Mouse (Mus musculus): ENCODE results near the gene Babam2.
"Not testable (repeated sequence)": the region's sequence is repeated elsewhere in the genome, so short reads cannot be mapped to it uniquely, and the experiment has no call there.

Babam2 gene

DNA sequence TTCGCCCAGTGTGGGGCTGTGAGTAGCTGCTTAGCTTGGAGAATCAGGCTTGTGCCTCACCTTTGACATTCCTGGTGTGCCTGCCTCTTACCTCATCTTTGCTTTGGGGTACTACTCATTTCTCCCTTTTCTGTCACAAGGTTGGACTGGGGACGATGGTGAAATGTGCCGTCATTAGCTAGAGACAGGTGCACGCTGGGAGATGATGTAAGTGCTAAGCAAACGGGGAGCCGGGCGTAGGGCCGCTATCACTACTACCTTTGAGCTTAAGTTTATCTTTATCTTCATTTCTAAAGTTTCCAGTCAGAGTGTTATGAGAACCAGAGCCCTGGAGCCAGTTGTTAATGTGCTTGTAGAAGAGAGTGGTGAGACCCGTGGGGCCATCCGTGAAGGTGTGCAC, 131.3 kb downstream of the Babam2 start:
- no peak for DNase-seq (ENCODE audit: low spot score in 2 of 2)

DNA sequence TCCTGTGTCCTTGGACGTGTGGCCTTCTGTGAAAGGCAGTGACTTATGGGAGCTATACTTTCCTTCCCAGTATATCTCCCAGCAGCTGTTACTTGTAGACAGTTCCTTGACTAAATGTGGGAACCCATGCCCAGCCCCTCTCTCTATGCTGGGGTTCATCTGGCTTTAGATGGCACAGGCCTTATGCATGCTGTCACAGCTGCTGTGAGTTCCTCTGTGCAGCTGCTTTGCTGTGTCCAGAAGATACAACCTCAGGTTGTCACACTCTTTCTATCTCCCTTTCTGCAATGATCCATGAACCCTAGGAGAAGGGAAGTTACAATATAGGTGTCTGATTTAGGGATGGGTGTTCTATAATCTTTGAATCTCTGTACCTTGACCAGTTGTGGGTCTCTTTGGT, 132.1 kb downstream of the Babam2 start:
- DNase-seq (ENCODE audit: low spot score in 2 of 2) = no peak

DNA sequence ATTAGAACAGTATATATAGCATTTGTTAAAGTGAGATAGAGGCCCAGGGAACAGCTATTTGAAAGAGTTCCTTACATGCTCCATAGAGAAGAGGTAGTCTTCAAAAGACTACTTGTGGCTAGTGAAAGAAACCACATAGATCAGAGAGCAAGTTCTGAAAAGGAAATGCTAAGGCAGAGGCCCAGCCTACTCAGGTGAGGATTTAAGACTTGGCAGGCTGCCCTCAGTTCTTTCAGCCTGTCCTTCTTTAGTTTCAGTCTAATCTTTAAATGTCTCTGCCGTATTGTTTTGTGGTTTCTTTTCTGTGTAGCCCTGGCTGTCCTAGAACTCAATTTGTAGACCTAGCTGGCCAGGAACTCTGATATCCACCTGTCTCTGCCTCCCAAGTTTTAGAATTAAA, 134.1 kb downstream of the Babam2 start:
- no peak for DNase-seq (ENCODE audit: low spot score in 2 of 2)

DNA sequence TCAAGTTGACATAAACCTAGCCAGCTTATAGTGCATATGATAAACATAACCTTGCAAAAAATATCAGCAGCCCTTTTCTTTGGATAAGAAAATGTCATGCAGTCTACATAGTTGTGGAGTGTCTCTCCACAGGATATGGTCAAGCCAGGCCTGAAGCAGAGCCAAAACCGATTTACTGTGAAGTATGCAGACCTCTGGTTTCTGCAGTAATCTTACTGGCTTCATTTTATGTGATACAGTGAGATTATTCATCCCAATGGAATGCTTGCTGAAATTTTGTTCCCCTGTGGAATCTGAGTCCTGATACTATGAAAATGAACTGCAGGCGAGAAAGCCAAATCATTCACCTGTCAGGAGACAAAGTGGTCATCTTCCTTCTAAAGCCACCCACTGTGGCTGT, 138.2 kb downstream of the Babam2 start:
- no peak for DNase-seq (ENCODE audit: low spot score in 2 of 2)

DNA sequence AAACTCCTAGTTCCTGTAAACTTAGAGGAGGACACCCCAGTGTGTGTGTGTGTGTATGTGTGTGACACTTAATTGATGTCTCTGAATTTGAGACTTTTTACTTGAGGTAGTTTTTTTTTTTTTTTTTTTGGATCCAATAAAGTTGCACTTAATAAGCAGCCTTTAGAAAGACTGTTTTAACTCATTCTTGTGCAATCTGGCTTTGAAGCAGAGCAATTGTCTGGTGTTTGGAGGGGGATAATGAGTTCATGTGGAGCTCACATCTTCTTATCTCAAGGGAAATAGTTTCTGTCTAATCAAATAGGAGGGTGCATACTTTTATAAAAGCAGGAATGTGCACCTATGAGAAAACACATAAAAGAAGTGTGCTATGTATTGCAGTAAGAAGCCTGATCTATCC, 142.5 kb downstream of the Babam2 start:
- DNase-seq (ENCODE audit: low spot score in 2 of 2) = no peak

DNA sequence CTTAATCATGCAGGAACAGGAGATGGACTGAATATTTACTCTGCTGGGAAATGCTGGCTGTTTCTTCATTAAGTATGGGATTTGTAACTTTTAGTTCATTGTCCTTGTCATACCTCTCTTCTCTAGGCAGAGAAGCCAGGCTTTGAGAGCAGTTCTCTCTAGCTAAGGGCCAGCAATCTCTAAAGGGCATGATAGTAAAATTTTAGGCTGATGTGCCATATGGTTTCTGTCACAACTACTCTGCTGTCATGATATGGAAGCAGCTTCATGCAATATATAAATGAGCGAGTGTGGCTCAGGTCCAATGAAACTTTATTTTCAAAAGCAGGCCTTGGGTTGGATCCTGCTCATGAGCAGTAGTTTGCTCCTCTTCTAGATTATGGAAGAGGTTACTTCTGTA, 142.9 kb downstream of the Babam2 start:
- no peak for DNase-seq (ENCODE audit: low spot score in 2 of 2)

DNA sequence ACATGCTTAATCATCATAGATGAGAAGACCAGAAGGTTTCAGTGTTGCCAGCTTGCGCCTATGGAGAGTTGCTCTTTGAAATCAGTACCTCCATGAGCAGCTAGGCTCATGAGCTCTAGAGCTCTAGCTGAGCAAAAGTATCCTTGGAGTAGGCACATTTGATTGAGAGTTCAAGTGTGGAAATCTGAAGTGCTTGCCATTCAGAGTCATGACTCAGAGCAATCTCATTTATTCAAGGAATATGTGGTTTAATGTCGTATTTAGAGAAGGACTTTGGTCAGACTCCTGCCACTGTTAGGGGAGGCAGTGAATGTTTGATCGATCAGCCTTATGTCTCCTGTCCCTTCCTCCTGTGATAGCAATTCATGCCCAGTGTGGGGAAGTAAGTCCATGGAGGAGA, 147.4 kb downstream of the Babam2 start:
- DNase-seq (ENCODE audit: low spot score in 2 of 2) = no peak

DNA sequence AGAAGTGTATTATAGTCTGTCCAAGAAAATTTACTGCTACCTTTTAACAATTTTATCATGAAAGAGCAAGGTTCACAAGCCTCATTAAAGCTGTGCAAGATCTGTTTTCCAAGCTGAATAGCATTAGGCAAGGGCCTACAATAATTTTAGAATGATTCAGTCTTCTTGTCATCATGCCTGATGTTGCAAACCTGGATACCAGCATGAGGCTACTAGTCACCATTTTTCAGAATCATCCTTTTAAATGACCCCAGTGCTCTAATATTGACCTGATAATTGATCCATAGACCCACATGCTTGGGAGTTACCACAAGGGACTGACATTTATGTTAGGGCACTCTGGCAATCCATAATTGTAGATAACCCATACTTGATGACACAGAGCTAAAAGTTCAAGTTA, 149.5 kb downstream of the Babam2 start:
- no peak for DNase-seq (ENCODE audit: low spot score in 2 of 2)

DNA sequence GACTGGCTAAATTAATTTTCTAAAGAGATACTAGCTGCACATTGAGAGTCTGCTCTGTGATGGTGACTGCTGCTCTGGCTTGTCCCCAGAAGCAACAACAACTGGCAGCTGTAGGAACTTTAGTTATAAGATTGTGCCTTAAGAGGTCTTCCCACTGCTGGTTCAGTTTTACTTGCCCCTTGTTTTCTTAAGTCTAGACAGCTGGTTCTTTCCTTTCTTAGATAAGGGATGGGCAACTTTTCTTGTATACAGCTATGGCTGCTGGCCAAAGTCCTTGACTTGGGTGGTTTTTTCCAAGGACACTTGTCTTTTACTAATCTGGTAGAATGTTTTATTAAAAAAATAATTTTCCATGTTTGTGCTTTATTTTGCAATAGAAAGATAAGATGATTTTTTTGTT, 151.5 kb downstream of the Babam2 start:
- no peak for DNase-seq (ENCODE audit: low spot score in 2 of 2)

DNA sequence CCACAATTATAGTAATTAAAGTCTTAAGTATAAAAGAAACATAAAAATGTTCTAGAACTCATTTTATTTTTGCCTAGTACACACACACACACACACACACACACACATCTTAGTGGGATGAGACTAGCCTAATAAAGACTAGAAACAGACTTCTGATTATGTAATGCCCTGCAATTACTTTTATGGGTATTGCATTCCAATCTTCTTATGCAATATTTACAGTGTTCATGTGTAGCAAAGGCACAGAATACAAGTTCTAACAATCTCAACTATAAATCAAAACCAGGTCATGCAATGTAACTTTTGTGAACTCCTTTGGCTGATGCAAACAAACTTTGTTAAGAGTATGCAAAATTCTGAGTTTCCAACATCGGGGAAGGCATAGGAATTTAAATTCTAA, 155.3 kb downstream of the Babam2 start:
- no peak for DNase-seq (ENCODE audit: low spot score in 2 of 2)

DNA sequence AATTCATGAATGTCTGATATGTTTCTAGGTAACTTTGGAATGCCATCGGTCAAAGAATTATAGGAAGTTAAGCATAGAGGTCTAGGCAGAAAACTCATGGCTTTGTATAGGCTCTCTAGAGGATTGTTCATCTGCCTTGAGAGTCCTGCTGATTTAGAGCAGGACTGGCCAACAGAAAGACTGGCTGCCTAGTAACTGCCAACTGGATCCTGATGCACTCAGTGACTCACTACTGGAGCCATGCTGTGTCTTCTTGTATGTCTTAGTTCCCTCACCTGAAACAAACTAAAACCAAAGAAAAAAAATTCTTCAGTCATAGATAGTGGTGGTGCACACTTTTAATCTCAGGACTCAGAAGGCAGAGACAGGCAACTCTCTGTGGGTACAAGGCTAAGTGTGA, 156.3 kb downstream of the Babam2 start:
- no peak for DNase-seq (ENCODE audit: low spot score in 2 of 2)

DNA sequence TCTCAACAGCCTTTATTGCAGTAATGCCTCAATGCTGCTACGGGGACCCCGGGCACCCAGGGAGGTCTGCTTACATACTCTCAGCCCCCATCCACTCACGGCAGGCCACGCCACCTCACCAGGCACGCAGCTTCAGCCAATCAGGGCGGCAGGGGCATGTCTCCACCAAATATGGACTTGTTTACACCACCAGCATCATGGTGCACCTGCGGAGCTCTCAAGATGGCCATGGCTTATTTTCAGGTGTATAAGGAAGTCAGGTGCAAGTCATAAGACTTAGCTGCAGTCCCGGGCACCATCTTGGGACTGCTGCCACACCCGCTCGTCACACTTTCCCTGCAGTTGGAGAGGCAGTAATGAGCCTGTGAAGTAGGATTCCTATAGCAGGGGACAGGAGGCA, 161.4 kb downstream of the Babam2 start:
- DNase-seq (ENCODE audit: low spot score in 2 of 2) = not testable (repeated sequence)

DNA sequence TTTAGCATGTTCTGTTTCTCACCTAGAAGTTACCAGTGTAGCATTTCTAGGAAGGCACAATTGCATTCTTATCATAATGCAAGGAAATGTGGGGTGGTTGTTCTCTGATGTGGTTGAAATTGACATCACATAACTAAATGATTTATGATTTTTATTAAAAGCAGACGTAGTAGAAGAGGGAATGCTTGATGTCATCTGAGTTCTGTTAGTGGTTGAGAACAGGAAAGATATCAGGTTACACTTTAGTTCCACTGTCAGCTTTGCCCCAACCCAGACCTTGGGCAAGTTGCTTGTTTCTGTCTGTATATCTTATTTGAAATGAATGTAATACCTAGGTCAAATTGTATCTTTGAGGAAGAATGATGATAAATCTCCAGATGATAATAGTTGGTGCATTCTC, 162.9 kb downstream of the Babam2 start:
- no peak for DNase-seq (ENCODE audit: low spot score in 2 of 2)

DNA sequence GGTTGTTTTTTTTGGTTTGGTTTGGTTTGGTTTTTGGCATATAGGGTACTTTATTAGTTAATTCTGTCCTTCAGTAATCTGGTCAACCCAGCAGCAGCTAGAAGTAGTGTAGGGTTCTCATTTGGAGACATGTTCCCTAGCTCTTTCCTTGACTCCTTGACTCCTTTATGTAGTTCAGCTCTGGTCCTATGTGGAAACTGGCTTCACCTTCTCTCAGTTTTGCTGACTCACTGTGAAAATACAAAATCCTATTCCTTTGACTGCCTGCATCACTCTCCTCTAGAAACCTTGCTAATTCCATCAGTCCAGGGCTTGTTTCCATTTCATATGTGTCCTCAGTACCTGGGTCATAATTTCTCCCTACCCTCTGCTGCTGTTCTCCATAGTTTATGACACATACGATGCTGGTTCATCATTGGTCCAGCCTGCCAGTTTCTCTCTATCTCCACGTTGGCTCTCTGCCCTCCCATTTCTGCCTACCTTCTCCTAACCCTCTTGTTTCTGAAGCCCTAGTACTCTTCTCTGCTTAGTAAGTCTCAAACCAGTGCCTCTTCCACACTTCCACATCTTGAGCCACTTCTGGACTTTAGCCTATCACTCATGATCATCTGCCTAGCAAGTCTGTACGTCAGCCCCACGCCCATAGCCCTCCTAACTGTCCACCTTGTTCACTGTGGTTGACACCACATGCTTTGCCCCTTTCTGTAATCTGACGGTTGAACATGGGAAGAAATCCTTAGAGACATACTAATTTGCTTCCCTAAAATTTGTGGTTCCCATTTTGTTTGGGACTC, 163.5 kb downstream of the Babam2 start:
- no peak for DNase-seq (ENCODE audit: low spot score in 2 of 2)

DNA sequence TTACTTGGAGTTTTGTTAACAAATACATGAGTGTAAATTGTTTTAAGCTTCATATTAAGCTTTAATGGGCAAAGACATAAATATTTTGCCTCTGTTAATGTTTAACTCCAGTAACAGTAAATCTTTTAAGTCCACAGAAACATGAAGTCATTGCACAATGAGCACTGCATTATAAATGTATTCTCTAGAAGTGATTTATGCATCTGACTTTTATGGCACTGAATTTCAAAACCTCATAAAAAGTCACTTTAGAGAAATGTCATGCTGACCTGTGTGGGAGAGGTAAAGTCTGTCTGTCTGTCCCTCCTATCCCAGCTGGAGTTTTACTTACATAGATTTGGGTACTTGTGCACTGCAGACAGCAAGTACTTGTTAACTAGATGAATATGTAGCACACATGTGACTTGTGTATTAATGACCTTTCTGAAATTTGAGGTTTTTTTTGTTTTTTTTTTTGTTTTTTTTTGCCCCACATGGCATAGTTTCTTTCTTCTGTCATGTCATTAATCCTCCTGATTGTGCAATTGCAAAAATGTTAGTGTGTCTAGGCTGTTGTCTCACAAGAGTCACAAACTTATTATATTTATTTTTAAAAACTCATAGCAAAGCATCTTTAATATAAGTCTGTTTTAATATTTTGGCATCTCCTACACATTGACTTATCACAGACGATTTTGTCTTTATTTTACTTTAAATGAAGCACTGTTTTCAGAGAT, 165.4 kb downstream of the Babam2 start:
- no peak for DNase-seq (ENCODE audit: low spot score in 2 of 2)

DNA sequence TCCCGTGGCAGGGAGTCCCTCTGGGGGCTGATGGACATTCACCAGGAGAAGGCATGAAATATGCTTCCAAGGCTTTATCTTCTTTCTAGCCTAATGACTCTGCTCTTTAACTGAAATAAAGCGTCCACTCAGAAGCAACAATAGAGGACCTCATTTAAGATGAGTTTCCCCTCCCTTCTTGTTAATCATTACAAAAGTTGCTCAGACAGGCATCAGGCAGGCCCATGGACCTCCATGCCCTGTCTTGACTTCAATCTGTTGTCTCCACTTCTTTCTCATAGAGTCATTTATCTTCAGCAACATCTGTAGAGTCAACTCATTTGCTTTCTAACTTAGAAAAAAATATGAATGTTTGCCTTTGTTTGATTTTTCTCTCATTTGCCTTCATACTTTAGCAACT, 166.6 kb downstream of the Babam2 start:
- DNase-seq (ENCODE audit: low spot score in 2 of 2) = no peak

DNA sequence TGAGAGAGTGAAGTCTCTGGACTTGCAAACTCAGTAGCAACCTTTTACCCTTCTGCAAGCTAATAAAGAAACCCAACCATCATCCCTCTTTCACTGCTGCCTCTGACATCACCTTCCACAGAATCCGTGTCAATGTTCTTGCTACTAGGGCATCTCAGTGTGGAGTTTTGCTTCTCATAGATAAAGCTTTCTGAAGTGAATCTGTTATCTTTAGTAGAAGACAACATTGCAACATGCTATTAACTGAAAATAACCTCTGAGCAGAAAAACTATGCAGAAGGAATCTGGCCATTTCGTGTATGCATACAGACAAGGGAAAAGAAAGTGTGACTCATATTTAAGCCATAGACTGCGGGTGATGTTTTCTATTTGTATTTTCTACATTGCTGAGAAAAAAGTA, 168.6 kb downstream of the Babam2 start:
- no peak for DNase-seq (ENCODE audit: low spot score in 2 of 2)

DNA sequence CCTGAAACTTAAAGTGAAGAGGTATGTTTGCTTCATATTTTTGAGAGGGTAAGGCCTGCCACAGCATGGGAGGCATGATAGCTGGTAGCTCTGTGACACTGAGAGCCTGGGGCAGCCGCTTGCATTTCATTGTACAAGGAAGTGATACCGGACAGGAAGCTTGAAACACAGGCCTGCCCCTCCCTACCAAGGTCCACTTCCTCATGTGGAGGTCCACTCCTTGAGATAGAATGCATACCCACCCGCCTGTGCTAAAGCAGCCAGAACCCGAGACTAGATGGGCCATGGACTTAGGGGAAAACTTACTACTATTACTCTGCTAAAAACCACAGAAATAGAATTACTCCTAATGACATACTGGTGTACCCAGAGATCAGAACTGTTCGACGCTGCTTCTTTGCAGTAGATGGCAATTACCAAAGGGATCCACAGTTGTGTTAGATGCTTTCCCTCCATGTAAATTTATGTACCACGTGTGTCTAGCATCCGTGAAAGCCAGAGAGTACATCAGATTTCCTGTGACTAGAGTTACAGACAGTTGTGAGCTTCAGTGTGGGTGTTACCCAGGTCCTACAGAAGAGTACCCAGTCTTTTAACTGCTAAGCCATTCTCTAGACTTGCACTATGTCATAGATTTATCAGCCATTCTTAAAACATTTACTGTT, 173.5 kb downstream of the Babam2 start:
- peak; percentile 17 to 48 for DNase-seq (ENCODE audit: low spot score in 2 of 2)

DNA sequence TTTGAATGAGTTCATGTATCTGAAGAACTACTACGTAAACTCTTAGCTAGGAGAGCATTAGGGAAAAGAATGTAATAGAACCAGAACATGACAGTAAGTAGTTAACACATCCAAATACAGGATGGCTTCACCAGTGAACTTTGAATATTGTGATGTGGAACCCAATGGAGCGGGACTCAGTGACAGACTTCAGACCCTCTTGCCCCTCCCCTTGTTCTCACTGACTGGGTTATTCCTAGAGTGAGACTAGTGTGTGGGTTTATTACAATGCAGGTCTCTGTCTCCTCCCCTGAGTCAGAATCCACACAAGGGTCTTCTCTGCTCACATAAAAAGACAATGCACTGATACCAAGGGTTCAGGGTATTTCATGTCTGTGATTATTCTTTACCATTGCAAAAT, 175.8 kb downstream of the Babam2 start:
- no peak for DNase-seq (ENCODE audit: low spot score in 2 of 2)

DNA sequence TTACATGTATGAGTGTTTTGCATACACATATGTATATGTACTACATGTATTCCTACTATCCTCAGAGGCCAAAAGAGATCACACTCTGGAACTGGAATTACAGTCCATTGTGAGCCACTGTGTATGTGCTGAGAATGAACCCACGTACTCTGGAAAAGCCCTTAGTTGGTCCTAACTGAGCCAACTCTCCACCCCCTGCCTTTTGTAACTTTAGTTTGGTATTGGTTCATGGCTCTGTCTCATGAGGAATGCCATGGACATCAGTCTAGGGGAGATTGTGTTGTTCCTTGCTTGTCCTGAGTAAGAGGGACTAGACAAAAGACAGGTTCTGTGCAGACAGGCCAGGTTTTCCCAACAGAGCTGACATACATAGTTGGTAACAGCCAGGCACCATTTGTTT, 177.1 kb downstream of the Babam2 start:
- DNase-seq (ENCODE audit: low spot score in 2 of 2) = no peak

DNA sequence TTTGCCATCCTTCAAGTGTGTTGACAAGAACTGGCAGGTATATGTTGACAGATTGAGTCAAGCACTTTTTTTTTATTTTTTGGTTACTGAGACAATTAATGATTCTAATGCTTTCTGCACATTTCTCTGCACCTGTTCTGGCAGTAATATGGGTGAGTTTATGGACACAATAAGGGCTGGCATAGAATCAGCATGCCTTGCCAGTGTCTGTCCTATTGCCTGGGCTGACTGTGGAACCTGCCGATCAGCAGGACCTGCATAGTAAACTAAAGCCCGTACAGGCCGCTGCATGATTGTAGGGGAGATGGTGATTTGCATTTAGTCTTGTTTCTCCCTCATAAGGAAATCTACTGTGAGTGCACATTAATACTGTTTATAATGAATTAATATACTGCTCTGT, 178.0 kb downstream of the Babam2 start:
- no peak for DNase-seq (ENCODE audit: low spot score in 2 of 2)

DNA sequence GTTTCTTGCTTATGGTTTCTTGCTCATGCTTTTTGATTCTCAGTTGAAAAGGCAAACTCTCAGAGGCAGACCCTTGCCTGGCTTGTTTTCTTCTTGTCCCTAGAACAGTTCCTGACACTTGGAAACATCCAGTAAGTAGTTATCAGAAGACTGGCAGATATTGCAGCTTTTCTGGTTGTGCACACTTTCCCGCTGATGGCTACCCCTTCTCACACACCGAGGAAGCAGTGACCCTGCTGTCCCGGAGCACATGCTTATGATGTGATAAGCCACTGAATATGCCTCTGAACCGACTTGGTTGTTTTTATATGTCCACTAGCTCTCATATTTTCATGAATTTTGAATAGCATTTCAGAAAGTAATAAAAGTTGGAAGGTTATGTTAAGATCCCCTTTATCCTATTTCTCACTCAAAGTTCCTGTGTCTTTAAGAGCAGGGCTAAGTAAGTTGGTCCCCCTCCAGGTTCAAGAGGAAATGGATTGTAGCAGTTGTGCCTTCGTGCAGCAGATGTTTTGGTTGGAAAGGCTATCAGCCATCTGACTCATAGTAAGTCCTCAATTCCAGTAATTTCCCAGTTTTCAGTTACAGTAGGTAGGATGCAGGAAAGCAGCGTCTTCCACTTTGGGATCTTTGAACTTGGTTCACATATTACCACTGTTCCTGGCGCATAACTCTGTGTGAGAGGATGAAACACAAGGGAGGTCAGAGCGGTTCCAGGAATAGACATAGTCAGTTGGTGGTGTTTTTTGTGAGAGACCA, 178.9 kb downstream of the Babam2 start:
- no peak for DNase-seq (ENCODE audit: low spot score in 2 of 2)

Measured in frontal cortex, postnatal 10 days (tissue).